ENCODE assay signal across 21 mouse cellular contexts in genomic region chr11:74668466-74668865, GRCm38 (mm10).
"Had no signal": no experiment of that assay in that cellular context is flagged by ENCODE, and none has a peak within 500 bp of the region (broad histone marks: within the 10 kb centered on the region; RNA-seq: fewer than 3 reads in every experiment).

No protein-coding gene starts in this region.

- H3K27me3 ChIP-seq: liver, embryonic 13.5 days; liver, embryonic 15.5 days; midbrain, embryonic 12.5 days; neural tube, embryonic 13.5 days; neural tube, embryonic 15.5 days had no signal

- H3K4me2 ChIP-seq: liver, embryonic 13.5 days; liver, embryonic 15.5 days; lung, embryonic 14.5 days; midbrain, embryonic 12.5 days; neural tube, embryonic 13.5 days; neural tube, embryonic 15.5 days had no signal

- H3K9ac ChIP-seq: liver, embryonic 13.5 days; liver, embryonic 15.5 days; lung, embryonic 14.5 days; midbrain, embryonic 12.5 days; neural tube, embryonic 13.5 days; neural tube, embryonic 15.5 days had no signal

- H3K9me3 ChIP-seq: liver, embryonic 13.5 days; liver, embryonic 15.5 days; midbrain, embryonic 10.5 days; midbrain, embryonic 12.5 days; neural tube, embryonic 13.5 days; neural tube, embryonic 15.5 days had no signal

- H3K4me1 ChIP-seq: midbrain, embryonic 10.5 days; midbrain, embryonic 12.5 days; neural tube, embryonic 13.5 days; neural tube, embryonic 15.5 days had no signal

- ATAC-seq: midbrain, embryonic 16.5 days had no signal

- DNase-seq: liver, embryonic 13.5 days; lung, adult 18-20 months; lung, embryonic 14.5 days; lung, postnatal 10 days; lung, postnatal 4 days; midbrain, embryonic 14.5 days; retina, postnatal 1 day; right cerebral cortex, adult 18-20 months; right cerebral cortex, postnatal 14 days; right cerebral cortex, postnatal 4 days; spleen, adult 18-20 months; thymus, adult 18-20 months; thymus, postnatal 14 days; thymus, postnatal 36 days had no signal

- H3K4me3 ChIP-seq: liver, embryonic 13.5 days; liver, embryonic 15.5 days; midbrain, embryonic 10.5 days; midbrain, embryonic 12.5 days; myocyte; neural tube, embryonic 13.5 days; neural tube, embryonic 15.5 days had no signal

- H3K27ac ChIP-seq: liver, embryonic 15.5 days; midbrain, embryonic 10.5 days; midbrain, embryonic 12.5 days; neural tube, embryonic 13.5 days; neural tube, embryonic 15.5 days had no signal
